Mouse (Mus musculus) monocyte, adult 5-6 weeks (primary cell): ENCODE measurements around the gene Acoxl. TPM values are rescaled to one million over a fixed set of nuclear protein-coding genes. Genes with fewer than 3 reads are reported as not detected.

Experiments used
- ATAC-seq: fragments of 153-309, 156-312 bp; replicated peaks from 2 replicates; pipeline ENCODE4 v1.8.0; 2017; ENCODE audit warnings: mild to moderate bottlenecking; ENCODE audit not compliant: low TSS enrichment, insufficient number of reproducible peaks, severe bottlenecking, poor library complexity, low FRiP score
- total RNA-seq: library from RNA; stranded (forward); fragments of 200-1000, 200-491, 200-594 nt; gene quantifications from 3 replicates; pipeline ENCODE4 v1.2.3, GENCODE M21; 2017

The Acoxl gene
- total RNA-seq, 1 experiment from 2014 or later: not detected

GRCm38 (mm10) chr2:127889979-127890378 is 51.3 kb downstream of the Acoxl start:
- ATAC-seq: no peak

- peak; percentile 24; the same call in 1 of the 2 replicates for ATAC-seq
Measured at GRCm38 (mm10) chr2:127890526-127890925, 51.9 kb downstream of the Acoxl start.

GRCm38 (mm10) chr2:127891056-127891455 is 52.4 kb downstream of the Acoxl start:
- no peak for ATAC-seq

DNA sequence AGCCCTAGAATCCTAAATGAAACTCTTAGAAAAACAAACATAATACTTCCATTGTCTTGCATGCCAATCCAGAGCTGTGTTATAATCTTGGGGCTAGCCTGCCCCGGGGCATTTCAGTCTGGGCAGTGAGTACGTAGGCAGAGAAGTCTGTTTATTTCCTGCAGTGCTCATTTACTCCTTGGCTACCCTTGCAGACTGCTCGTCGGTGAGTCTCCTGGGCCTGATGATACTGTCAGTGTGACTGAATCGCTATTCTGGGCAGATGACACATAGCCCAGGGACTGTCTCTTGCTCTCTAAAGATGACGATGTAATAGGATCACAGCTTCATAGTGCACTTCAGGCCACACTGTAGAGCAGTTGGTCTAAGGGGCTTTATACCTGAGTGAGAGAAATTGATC is 56.2 kb downstream of the Acoxl start:
- ATAC-seq: no peak

DNA sequence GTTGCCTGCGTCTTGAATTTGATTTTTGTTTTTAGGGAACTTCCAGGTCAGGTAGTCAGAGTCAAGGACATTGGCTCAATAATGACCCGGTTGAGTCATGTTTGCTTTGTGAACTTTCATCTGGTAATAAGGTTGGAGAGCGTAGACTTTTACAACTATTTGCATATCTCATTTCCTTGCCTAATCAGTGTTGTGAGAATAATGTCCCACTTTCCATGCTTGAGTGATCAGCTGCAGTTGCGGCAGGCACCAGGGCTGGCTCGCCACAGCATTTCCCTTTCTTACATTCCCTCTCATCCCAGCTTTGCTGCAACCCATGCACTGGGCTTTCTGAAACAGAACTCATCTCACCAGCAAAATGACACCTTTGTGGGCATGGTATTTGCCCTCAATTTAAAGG is 59.0 kb downstream of the Acoxl start:
- no peak for ATAC-seq

DNA sequence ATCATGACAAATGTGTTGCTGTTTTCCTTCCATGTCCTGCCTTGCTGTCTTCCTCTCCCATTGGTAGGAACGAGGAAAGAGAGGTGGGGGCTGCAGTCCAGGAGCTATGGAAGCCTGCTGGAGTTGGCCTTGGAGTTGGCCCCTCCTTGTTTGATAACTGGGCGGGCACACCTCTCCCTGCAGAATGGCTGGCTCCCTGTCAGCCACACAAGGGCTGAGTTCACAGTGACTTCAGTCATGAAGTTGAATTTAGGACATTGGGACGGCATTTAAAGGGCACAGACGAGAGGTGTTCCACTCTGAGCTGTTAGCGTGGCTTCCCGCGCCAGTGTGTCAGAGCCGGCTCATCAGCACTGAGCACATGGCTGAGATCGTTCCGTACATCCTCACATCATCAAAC is 66.2 kb downstream of the Acoxl start:
- ATAC-seq: no peak

DNA sequence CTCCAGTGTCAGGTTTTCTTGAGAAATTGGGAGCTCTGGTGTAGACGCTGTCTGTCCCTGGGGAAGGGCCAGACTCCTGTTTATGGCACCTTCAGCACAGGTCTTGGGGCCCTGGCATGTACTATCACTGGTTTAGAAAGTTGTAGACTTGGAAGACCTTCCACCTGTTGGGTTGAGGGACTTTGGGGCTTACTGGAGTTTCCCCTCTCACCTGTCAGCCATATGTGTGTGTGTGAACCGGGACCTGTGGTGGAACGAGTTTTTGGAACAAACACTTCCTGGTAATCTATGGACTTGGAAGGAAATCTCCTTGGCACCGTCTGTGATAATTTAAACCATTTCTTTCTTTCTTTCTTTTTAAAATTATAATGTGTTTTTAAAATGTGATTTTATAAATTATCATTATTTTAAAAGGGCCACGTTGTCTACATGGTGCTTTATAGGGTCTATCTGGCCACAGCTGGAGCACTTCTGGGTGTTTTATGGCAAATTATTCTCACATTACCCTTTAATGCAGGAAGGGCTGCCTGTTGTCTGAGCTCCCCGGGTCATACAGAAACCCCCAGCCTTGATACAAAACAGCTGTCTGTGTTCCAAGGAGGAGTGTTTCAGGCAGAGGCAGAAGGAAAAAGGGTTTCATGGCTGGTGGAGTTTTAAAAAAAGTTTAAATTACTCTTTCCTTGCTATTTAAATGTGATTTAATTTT is 68.5 kb downstream of the Acoxl start:
- ATAC-seq: no peak

DNA sequence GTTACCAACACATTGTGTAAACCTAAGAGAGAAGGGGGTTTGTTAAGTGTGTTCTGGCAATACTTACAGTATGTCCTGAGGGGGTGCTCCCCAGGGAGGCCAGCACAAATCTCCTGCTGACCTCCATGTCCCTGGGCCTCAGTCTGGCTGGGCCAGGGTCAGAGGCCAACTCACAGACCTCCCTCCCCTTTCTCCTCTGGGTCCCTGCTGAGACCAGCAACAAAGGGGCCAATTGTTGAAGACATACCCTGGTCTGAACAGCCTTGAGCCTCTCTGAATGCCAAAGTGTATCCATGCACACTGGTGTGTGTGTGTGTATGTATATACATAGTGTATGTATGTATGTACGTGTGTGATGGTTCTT is 69.0 kb downstream of the Acoxl start:
- no peak for ATAC-seq

GRCm38 (mm10) chr2:127908881-127909280 is 70.2 kb downstream of the Acoxl start:
- no peak for ATAC-seq

DNA sequence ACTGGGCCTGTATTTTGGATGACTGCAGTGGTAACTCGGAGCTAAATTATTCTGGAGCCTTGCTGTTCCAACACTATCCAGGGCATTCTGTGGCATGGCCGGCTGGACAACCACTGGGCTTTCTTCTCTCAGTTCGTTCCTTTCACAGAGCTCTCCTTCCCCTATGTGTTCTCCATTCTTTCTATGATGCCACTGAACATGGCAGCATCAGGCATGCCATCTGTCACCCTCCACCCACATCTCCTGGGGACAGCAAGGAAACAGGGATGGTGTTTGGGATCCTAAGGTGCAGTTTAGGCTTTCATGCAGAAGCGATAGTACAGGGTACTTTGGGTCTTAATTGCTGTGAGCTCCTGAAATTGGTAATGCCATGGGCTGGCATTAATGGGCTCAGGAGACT is 71.1 kb downstream of the Acoxl start:
- ATAC-seq: no peak

GRCm38 (mm10) chr2:127911579-127911978 is 72.9 kb downstream of the Acoxl start:
- no peak for ATAC-seq

GRCm38 (mm10) chr2:127914047-127914446 is 75.4 kb downstream of the Acoxl start:
- ATAC-seq: no peak

GRCm38 (mm10) chr2:127916804-127917410 is 78.2 kb downstream of the Acoxl start:
- no peak for ATAC-seq

DNA sequence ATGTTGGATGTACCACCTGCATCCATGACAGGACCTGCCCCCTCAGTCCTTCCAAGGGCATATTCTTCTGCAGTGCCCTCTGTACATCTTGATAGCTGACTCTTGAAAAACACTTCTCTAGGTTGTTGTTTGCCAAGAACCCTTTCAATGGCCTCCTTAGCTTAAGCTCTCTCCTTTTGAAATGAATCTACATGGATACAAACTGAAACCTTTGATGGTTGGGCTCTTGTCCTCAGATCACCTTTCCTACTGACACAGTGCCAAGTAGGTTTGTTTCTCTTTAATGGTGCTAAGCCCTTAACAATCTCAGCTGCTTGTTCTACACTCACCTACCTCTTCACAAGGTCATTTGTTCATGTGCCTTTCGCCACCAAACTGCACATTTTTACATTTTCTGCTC is 81.1 kb downstream of the Acoxl start:
- no peak for ATAC-seq

- no peak for ATAC-seq
Measured at GRCm38 (mm10) chr2:127922036-127922901, 83.6 kb downstream of the Acoxl start.

GRCm38 (mm10) chr2:127923077-127923680 is 84.5 kb downstream of the Acoxl start:
- no peak for ATAC-seq

DNA sequence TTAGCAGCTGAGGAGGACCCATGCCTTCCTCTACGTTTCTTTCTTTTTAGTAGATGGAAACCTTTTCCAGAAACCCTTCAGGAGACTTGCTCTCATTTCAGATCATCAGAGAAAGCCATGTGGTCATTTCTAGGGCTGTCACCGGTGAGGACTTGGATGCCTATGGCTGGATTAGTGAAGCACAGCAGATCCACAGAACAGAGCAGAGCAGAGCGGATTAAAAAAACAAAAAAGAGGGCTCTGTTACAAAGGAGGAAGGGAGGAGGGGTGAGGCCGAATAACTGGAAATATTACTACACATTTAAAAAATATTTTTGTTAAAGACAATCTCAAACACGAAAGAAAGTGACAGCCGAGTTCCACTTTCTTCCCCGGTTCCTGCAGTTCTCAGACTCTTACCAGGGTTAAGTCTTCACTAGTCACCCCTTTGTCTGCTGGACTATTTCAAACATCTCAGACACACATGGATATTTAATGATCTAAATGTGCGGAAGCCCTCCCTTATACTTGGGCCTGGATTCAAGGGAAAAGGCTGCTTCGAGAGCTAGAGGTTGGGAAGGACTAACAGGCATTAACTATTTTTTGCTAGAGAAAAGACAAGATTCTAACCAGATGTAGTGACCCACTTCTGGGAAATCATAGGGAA is 88.1 kb downstream of the Acoxl start:
- no peak for ATAC-seq

GRCm38 (mm10) chr2:127927452-127928273 is 89.0 kb downstream of the Acoxl start:
- no peak for ATAC-seq
